Mouse (Mus musculus): ENCODE data around the gene Galk2. TPM values are rescaled to one million over a fixed set of nuclear protein-coding genes. Genes with fewer than 3 reads are reported as not detected.
A peak's percentile ranks its signal among the peaks of the same experiment; 100 is the strongest.

The Galk2 gene
- total RNA-seq, 2 experiments from 2014 or later: 26.9 to 27.1 TPM

DNA sequence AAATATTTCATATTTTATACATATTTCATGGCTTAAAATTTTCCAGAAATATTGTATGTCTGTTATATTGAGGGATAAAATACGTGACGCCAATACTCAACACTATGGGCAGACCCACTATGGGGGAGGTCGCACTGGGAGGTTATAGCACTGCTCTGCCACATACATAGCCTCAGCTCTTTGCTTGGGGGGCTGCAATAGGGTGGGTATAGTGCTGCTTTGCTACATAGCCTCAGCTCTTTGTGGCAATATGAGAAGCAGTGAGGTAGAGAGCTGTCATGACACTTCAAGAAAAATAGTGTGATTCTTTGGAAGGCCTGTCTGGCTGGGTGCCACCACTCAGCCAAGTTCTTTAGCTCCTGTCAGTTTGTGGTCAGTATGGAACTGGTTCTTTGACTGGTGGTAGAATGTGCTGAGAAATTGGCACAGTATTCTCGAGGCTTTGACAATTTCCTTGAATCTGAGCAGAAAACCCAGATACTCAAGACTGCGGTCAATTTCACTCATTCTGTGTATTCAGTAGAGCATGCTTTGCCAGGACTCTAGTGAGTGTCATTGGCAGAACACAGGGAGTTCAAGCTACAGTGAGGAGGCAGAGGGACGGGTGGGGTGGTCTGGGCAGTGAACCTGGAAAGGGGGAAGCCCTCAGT, 80.2 kb downstream of the Galk2 start:
- no peak for DNase-seq (ENCODE audit: low spot score in 2 of 2)

GRCm38 (mm10) chr2:125941111-125941785, 82.3 kb downstream of the Galk2 start:
- DNase-seq (ENCODE audit: low spot score in 2 of 2): no peak

- no peak for DNase-seq (ENCODE audit: low spot score in 2 of 2)
These were observed 84.4 kb downstream of the Galk2 start for GRCm38 (mm10) chr2:125943301-125943700.

GRCm38 (mm10) chr2:125948195-125948594, 89.3 kb downstream of the Galk2 start:
- DNase-seq (ENCODE audit: low spot score in 2 of 2): no peak

- no peak for DNase-seq (ENCODE audit: low spot score in 2 of 2)
These were observed 109.9 kb downstream of the Galk2 start for GRCm38 (mm10) chr2:125968811-125969210.

GRCm38 (mm10) chr2:125973207-125973606, 114.3 kb downstream of the Galk2 start:
- DNase-seq (ENCODE audit: low spot score in 2 of 2): no peak

DNA sequence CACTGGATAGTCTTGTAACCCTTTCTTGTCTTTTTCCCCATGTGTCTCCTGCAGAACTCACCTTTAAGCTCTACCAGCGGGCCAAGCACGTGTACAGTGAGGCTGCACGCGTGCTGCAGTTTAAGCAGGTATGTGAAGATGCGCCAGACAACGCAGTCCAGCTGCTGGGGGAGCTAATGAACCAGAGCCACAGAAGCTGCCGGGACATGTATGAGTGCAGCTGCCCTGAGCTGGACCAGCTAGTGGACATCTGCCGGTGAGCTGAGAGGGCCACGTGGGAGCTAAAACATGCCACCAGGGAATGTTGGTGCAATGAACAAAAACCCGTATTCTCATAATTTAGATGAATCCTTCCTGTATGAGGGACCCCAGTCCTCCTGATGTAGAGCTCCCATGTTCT, 116.3 kb downstream of the Galk2 start:
- DNase-seq (ENCODE audit: low spot score in 2 of 2): no peak

DNA sequence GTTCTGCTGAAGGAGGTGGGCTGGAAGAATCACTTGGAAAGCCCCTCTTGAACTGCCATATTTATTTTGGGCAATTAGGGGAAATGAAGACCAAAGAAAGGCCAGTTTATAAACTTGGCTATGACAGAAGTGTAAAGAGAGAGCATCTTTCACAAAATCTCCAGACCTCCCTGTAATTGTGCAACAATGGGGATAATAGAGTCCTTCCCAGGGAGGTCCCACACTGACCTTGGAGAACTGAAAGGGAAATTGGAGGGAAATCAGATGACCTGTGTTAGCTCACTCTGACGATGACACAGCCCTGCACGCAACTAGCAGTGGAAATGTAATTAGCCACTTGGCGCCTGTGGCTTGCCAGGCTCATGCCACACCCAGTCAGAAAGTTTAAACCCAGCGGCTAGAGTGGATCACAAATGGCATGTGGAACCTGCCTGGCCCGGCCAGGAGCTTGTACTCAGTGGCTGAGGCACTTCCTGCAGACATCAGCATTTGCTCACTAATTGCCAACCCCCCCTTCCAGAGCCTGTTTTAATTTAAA, 117.0 kb downstream of the Galk2 start:
- no peak for DNase-seq (ENCODE audit: low spot score in 2 of 2)

- DNase-seq (ENCODE audit: low spot score in 2 of 2): no peak
These were observed 143.4 kb downstream of the Galk2 start for GRCm38 (mm10) chr2:126002291-126002690.

GRCm38 (mm10) chr2:126006088-126006487, 147.2 kb downstream of the Galk2 start:
- DNase-seq (ENCODE audit: low spot score in 2 of 2): peak; percentile 53 to 62

DNA sequence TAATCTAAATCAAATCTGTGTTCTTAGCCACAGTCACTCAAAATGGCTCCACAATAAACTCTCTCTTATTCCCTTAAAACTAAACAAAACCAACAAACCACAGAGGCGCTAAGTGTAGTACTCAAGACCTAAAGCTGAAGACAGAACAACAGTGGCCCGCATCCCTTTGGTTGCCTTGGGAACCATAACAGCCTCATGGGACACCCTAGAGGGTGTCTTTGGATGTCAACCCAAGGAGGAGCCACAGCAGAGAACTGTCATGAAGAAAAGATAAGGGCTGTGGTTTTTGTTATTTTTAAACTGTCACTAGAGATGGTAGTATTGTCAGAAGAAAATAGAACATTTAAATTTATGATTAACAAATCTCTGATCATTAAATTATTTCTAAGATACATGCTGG, 147.8 kb downstream of the Galk2 start:
- DNase-seq (ENCODE audit: low spot score in 2 of 2): no peak

DNA sequence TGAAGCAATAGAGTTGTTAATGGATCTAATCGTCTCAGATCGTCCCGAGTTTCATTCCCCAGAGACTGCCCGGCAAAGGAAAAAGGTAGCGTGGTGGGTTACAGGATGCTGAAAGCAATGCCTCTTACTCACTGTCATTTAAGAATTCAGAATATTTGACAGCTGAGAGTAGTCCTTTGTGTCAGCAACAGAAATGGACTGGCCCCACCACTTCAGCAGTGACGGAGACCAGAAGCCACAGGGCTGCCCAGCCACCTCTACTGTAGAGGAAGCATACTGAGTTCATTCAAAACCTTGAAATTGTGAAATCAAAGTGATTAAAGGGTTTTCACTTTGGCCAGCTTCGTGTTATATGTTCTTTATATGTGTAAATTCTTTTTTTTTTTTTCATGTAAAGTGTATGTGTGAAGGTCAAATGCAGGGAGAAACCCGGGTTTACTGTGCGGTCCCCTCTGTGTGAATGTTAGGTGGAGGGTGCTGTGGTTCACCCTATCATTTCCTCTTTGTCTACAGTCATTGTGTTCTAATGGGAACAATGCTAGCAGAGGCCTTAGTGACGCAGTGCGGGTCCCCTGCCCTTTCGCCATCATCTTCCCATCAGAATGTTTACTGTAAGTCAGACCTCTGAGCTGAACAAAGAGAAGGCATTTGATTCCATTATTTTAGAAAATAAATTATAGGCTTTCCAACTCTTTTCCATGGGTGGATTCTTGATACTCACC, 156.2 kb downstream of the Galk2 start:
- no peak for DNase-seq (ENCODE audit: low spot score in 2 of 2)

GRCm38 (mm10) chr2:126015763-126016473, 157.0 kb downstream of the Galk2 start:
- DNase-seq (ENCODE audit: low spot score in 2 of 2): no peak

DNA sequence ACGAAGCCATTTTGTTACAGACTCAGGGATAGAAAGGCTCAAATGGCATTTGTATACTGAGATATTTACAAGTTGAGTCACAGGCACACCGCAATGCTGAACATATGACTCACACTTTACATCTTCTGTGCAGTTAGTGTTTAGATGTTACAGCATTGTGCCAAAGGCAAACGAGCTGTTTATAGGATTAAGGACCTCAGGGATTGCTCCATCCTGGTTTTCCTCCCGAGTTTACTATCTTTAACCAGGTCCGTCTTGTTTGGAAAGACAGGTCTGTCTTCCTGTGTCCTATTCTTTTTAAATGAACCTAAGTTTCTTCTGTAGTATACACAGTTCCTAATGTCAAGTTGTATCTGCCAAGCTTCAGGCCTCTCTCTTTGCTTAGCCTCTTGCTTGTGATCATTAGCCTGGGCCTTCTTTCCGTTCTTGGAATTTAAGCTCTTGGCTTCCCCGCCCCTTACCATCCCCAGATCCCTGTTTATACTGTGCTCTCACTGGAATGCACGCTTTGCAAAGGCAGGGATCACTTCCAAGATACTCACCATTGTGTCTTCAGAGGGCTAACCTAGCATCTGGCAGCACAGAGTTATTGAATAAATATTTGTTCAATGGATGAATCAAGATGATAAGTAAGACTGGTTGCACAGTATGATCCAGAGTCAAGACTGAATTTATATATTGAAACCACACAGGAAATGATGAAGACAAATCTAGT, 172.4 kb downstream of the Galk2 start:
- no peak for DNase-seq (ENCODE audit: low spot score in 2 of 2)

- peak; percentile 22 to 37 for DNase-seq (ENCODE audit: low spot score in 2 of 2)
These were observed 174.4 kb downstream of the Galk2 start for GRCm38 (mm10) chr2:126033114-126033972.

Other genes with a start within 250 kb of the Galk2 start
- 1 to 10 TPM; 2.8 to 4.0 TPM for gene Cep152, start 234.0 kb upstream of the Galk2 start, total RNA-seq (2021)
- gene Eid1, start 186.0 kb upstream of the Galk2 start, total RNA-seq (2021): 100 to 1,000 TPM; 463 to 466 TPM
- gene Shc4, start 135.0 kb upstream of the Galk2 start, total RNA-seq (2021): 1 to 10 TPM; 6.5 to 6.8 TPM
- gene Secisbp2l, start 76.2 kb upstream of the Galk2 start, total RNA-seq (2021): 10 to 100 TPM; 84.8 to 89.2 TPM
- 100 to 1,000 TPM; 106 to 124 TPM for gene Cops2, start within 50 bp of the Galk2 start, total RNA-seq (2021)
- gene Fgf7, start 175.5 kb downstream of the Galk2 start, total RNA-seq (2021): under 1 TPM; 0.41 to 0.76 TPM

Measured in layer of hippocampus, postnatal 10 days (tissue).